Mouse (Mus musculus): ENCODE data around the gene Zfp967. TPM values are rescaled to one million over a fixed set of nuclear protein-coding genes. Genes with fewer than 3 reads are reported as not detected.
"Not testable (repeated sequence)": the region's sequence is repeated elsewhere in the genome, so short reads cannot be mapped to it uniquely, and the experiment has no call there.

The Zfp967 gene
- not detected in 2 replicates for polyA plus RNA-seq (2015; fragmentation: Nextera tagmentation; extraction: Ambion mirVana)

GRCm38 (mm10) chr2:176520756-176521155, at the start of gene Zfp967:
Gene Zfp967, plus strand, starts transcription at chr2:176521056.
- H3K9me3 ChIP-seq; H3K4me3 ChIP-seq; H3K36me3 ChIP-seq; H3K9ac ChIP-seq; H3K4me1 ChIP-seq (replicated peaks); H3K27me3 ChIP-seq; H3K27ac ChIP-seq (replicated peaks); ATAC-seq (ENCODE audit: low FRiP score, low read depth); H3K4me2 ChIP-seq: not testable (repeated sequence)
- no CpG with 5 or more reads among the region's 9 CpGs for WGBS

- no CpG with 5 or more reads among the region's 4 CpGs for WGBS
- ATAC-seq (ENCODE audit: low FRiP score, low read depth): not testable (repeated sequence)
These were observed 34.2 kb upstream of the Zfp967 start, which contains the start of gene Gm14434 for GRCm38 (mm10) chr2:176486683-176487082. Gene Gm14434, minus strand, starts transcription at chr2:176486783.

More at GRCm38 (mm10) chr2:176486683-176487082, 34.2 kb upstream of the Zfp967 start, which contains the start of gene Gm14434:
- not testable (repeated sequence) for H3K9ac ChIP-seq; H3K4me1 ChIP-seq (replicated peaks); H3K9me3 ChIP-seq; H3K27ac ChIP-seq (replicated peaks); H3K4me3 ChIP-seq; H3K4me2 ChIP-seq; H3K27me3 ChIP-seq; H3K36me3 ChIP-seq

Other genes with a start within 250 kb of the Zfp967 start
- not detected in 2 replicates for gene Gm11009, start 201.6 kb upstream of the Zfp967 start, polyA plus RNA-seq (2015; fragmentation: Nextera tagmentation; extraction: Ambion mirVana)
- 9.2 and 11.2 TPM in 2 replicates for gene Gm14435, start 97.5 kb upstream of the Zfp967 start, polyA plus RNA-seq (2015; fragmentation: Nextera tagmentation; extraction: Ambion mirVana)
- gene Gm14434, start 34.3 kb upstream of the Zfp967 start, polyA plus RNA-seq (2015; fragmentation: Nextera tagmentation; extraction: Ambion mirVana): 19.5 and 24.8 TPM in 2 replicates
- 7.7 and 20.5 TPM in 2 replicates for gene Gm14308, start 115.3 kb downstream of the Zfp967 start, polyA plus RNA-seq (2015; fragmentation: Nextera tagmentation; extraction: Ambion mirVana)
- 8.5 and 9.4 TPM in 2 replicates for gene Zfp973, start 149.5 kb downstream of the Zfp967 start, polyA plus RNA-seq (2015; fragmentation: Nextera tagmentation; extraction: Ambion mirVana)
- 33.1 and 36.1 TPM in 2 replicates for gene Gm14305, start 187.3 kb downstream of the Zfp967 start, polyA plus RNA-seq (2015; fragmentation: Nextera tagmentation; extraction: Ambion mirVana)